Mouse (Mus musculus) brain, embryonic 14.5 days (tissue): ENCODE results near the gene Ippk. TPM values are rescaled to one million over a fixed set of nuclear protein-coding genes. Genes with fewer than 3 reads are reported as not detected.

Experiments
- DNase-seq: peaks from one replicate; pipeline ENCODE4 v3.0.0-alpha.2; 2011; ENCODE audit warnings: low read depth
- CTCF ChIP-seq: fragments of 200-500 bp; IDR thresholded peaks from 2 replicates; pipeline ENCODE4 v1.5.1; 2012; ENCODE audit warnings: inconsistent platforms, mild to moderate bottlenecking, moderate library complexity, borderline replicate concordance; ENCODE audit not compliant: insufficient read depth, insufficient read length; ENCODE audit errors: extremely low read depth
- POLR2A ChIP-seq: fragments of 200-500 bp; IDR thresholded peaks from 2 replicates; pipeline ENCODE4 v1.6.1; 2012; ENCODE audit warnings: mild to moderate bottlenecking, inconsistent platforms, borderline replicate concordance; ENCODE audit not compliant: poor library complexity, insufficient read depth, insufficient read length, severe bottlenecking; ENCODE audit errors: extremely low read depth
- polyA plus RNA-seq: library from polyadenylated mRNA; depleted of rRNA; stranded (reverse); fragments of >200 nt; gene quantifications from 2 replicates; pipeline ENCODE4 v1.2.3, GENCODE M21; 2012

Gene Ippk
- polyA plus RNA-seq, 1 experiment: 8.7 TPM

- TF ChIP-seq CTCF: no peak
- TF ChIP-seq POLR2A: no peak
- DNase-seq: no peak
Measured at GRCm38 (mm10) chr13:49435745-49436144, 14.7 kb downstream of the Ippk start.

GRCm38 (mm10) chr13:49436170-49436569 lies 15.1 kb downstream of the Ippk start:
- no peak for TF ChIP-seq CTCF
- no peak for TF ChIP-seq POLR2A
- DNase-seq: no peak

DNA sequence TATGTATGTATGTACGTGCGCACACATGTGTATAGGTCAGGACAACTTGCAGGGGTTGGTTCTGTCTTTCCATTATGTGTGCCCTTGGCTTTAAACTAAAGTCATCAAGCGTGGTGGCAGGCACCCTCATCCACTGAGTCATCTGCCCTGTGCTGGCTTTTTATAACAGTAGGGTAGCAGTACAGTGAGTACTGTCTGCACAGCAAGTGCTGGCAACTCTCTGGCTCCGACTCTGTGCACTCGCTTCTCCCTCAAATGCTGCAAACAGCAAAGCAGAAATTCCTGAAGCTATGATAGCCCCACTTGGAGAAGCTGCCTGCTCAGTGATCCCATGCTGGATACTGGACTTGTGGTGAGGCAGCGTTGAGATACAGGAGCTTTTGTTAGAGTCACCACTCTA lies 23.4 kb downstream of the Ippk start:
- TF ChIP-seq CTCF (no peak), POLR2A (no peak)
- DNase-seq: no peak

- DNase-seq: peak; percentile 86
- TF ChIP-seq CTCF (peak; percentile 95), POLR2A (no peak)
Measured at GRCm38 (mm10) chr13:49449318-49449749, 28.3 kb downstream of the Ippk start.

DNA sequence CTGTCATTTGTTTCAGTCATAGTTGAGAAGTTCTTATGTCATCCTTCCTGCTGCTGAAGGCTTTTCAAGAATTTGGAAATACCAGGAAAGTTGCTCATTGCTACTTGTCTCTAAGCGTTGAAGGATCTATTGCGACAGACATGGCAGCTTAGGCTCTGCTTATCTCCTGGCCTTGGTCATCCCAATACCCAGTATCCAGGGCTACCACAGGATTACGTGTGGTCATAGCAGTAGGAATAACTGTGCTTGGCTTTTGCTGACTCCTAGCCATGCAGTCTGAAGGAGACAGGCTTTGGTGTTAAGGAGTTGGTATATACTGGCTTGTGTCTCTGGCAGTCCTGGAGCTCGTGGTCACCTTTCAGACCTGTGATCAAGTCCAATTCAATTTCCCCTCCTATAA lies 39.2 kb downstream of the Ippk start:
- TF ChIP-seq CTCF (no peak), POLR2A (no peak)
- DNase-seq: no peak

- TF ChIP-seq POLR2A (no peak), CTCF (no peak)
- no peak for DNase-seq
Measured at GRCm38 (mm10) chr13:49460692-49461414, 39.8 kb downstream of the Ippk start.

DNA sequence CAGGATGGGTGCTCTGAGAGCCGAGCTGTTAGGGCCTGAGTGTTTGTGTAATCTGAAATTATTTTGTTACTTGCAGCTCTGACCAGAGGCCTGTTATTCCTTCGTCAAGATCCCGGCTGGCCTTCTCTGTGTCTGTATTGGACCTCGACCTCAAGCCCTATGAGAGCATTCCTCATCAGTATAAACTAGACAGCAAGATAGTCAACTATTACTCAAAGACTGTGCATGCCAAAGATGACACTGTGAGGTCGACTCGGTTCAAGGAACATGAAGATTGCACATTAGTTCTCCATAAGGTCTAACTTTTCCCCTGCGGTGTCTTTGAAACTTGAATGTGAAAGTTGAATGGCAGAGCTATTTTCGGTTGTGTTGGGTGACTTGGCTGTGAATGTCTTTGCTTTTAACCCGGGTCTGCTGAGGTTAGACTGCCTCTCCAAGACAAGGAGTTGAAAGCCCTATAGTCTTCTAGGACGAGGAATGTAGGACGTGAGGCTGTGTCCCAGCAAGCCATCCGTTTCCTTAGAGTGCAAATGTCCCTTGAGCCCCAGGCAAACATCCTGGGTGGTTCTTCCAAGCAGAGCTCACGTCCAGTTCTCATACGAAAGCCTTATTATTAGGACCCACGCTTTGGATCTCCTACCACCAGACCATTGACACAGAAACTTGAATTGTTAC lies 40.5 kb downstream of the Ippk start:
- DNase-seq: no peak
- TF ChIP-seq CTCF (no peak), POLR2A (no peak)

GRCm38 (mm10) chr13:49462921-49463320 lies 41.9 kb downstream of the Ippk start:
- TF ChIP-seq CTCF: no peak
- DNase-seq: no peak

DNA sequence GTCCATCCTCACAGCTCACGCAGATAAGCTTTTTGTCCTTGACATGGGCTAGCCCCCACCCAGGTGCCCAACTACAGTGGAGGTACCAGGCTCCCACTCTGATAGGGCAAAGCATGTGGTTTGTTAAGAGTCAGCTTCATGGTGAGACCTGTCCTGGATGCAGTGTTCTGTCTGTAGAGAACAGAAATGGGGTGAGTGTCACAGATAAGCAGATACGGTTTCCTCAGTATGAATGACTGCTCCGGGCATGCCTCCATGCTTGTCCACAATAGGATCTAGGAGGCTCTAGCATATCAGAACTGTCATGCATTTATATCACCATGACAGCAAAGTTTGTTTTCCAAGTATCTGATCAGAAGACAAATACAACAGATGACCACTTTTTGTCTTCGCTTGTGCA lies 44.8 kb downstream of the Ippk start:
- no peak for DNase-seq

GRCm38 (mm10) chr13:49466393-49467075 lies 45.5 kb downstream of the Ippk start:
- peak; percentile 3 for DNase-seq
- TF ChIP-seq POLR2A (no peak), CTCF (no peak)

More for the DNA sequence above, 44.8 kb downstream of the Ippk start:
- TF ChIP-seq POLR2A (no peak), CTCF (no peak)

- DNase-seq: no peak
- TF ChIP-seq CTCF: no peak
- no peak for TF ChIP-seq POLR2A
Measured at GRCm38 (mm10) chr13:49467585-49467984, 46.5 kb downstream of the Ippk start.

DNA sequence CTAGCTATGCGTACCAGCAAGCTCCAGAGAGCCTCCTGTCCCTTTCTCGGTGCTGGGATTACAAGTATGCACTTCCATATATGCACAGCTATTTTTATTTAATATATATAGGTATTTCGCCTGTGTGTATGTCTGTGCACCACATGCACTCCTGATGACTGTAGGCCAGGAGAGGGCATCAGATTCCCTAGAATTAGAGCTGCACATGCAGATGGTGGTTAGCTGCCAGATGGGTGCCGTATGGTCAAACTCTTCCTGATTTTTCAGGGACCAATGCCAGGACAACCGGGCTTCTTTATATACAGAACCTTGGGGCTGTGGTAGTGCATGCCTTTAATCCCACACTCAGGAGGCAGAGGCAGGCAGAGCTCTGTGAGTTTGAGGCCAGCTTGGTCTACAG lies 48.0 kb downstream of the Ippk start:
- DNase-seq: peak; percentile 25

DNA sequence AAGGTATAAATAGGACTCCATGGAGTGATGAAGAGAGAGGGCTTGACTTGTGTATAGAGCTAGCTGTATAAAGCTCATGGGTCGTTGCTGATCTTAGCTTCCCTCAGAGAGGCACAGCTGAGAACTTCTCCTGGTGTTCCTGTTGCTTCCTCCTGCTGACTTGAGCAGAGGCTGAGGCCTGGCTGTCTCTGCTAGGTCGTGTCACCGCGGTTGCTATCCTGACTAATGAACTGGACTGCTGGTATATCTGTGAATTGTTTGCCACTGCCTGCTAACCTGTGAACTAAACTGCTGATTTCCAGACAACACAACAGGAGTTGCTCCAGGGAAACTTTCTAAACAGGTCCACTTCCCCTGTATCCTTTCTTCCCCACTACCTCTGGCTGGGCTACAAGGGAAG lies 49.3 kb downstream of the Ippk start:
- TF ChIP-seq POLR2A (no peak), CTCF (no peak)
- no peak for DNase-seq

More for the DNA sequence above, 48.0 kb downstream of the Ippk start:
- TF ChIP-seq POLR2A (no peak), CTCF (no peak)
